Mouse (Mus musculus) stomach, postnatal 0 days (tissue): ENCODE measurements around the gene Acadm. TPM values are rescaled to one million over a fixed set of nuclear protein-coding genes. Genes with fewer than 3 reads are reported as not detected.

Source experiments
- ATAC-seq: fragments of 200-750 bp; cut with Nextera tagmentation; 2 replicates; pipeline ENCODE4 v1.8.0; 2017; ENCODE audit not compliant: low FRiP score, low TSS enrichment
- DNase-seq: peaks from one replicate; pipeline ENCODE4 v3.0.0-alpha.2; 2016; ENCODE audit warnings: low spot score
- H3K27ac ChIP-seq: fragments of 300-500 bp; sonication (generic); replicated peaks from 2 replicates; pipeline ENCODE4 v1.5.1; 2014; ENCODE audit warnings: mild to moderate bottlenecking, control low read depth
- H3K27me3 ChIP-seq: fragments of 300-500 bp; sonication (generic); 2 replicates; pipeline ENCODE4 v1.6.1; 2014; ENCODE audit warnings: low read length; ENCODE audit not compliant: control insufficient read depth, insufficient read depth
- H3K36me3 ChIP-seq: fragments of 300-500 bp; sonication (generic); 2 replicates; pipeline ENCODE4 v1.6.1; 2014; ENCODE audit warnings: low read length, mixed read lengths; ENCODE audit not compliant: control insufficient read depth, insufficient read depth
- H3K4me1 ChIP-seq: fragments of 300-500 bp; sonication (generic); replicated peaks from 2 replicates; pipeline ENCODE4 v1.6.1; 2014; ENCODE audit warnings: antibody characterized with exemption; ENCODE audit not compliant: control insufficient read depth, insufficient read depth
- H3K4me2 ChIP-seq: fragments of 300-500 bp; sonication (generic); replicated peaks from 2 replicates; pipeline ENCODE4 v1.6.1; 2014; ENCODE audit warnings: low read depth, mild to moderate bottlenecking, control low read depth, moderate library complexity
- H3K4me3 ChIP-seq: fragments of 300-500 bp; sonication (generic); 2 replicates; pipeline ENCODE4 v1.5.1; 2014; ENCODE audit warnings: low read depth, low read length, control low read depth
- H3K9ac ChIP-seq: fragments of 300-500 bp; sonication (generic); 2 replicates; pipeline ENCODE4 v1.6.1; 2014; ENCODE audit warnings: mild to moderate bottlenecking, low read length, control low read depth, mixed read lengths
- H3K9me3 ChIP-seq: fragments of 300-500 bp; sonication (generic); 2 replicates; pipeline ENCODE4 v1.6.1; 2016; ENCODE audit warnings: low read length; ENCODE audit not compliant: control insufficient read depth
- CTCF ChIP-seq: IDR thresholded peaks from 2 replicates; pipeline ENCODE4 v1.5.1; 2016; ENCODE audit warnings: antibody characterized with exemption, low read depth, mild to moderate bottlenecking, moderate library complexity
- EP300 ChIP-seq: optimal IDR thresholded peaks from 2 replicates; pipeline ENCODE3; 2016; ENCODE audit warnings: antibody characterized with exemption
- WGBS: fragments of 180-500 bp; shearing (Covaris S2); extraction: QIAGEN DNeasy Blood & Tissue Kit; methylation state at CpG from one replicate; pipeline ENCODE4 v1.1.7; 2014; 5-methylcytosine and 5-hydroxymethylcytosine counted together
- polyA plus RNA-seq: library from polyadenylated mRNA; unstranded; fragments of >200 nt; fragmentation: Nextera tagmentation; extraction: Ambion mirVana; gene quantifications from 2 replicates; pipeline ENCODE4 v1.2.1, GENCODE M21; 2015

Gene Acadm
- polyA plus RNA-seq, 1 experiment from 2014 or later = 85.5 TPM

- no peak overlapping the region for H3K4me3 ChIP-seq
- H3K27ac ChIP-seq = no peak overlapping the region
- TF ChIP-seq CTCF (no peak), EP300 (no peak)
- peaks cover 32% of the 10 kb centered on the region for H3K36me3 ChIP-seq
- no peaks in the 10 kb centered on the region for H3K27me3 ChIP-seq
- H3K4me1 ChIP-seq = 0 out of 2 replicates have a peak, but pooled peaks cover 4% of the 10 kb centered on the region
- H3K9me3 ChIP-seq = no peaks in the 10 kb centered on the region
- H3K9ac ChIP-seq = peak overlapping the region; percentile 2; the same call in 1 of the 2 replicates
- WGBS = 56% methylated on average over 7 of the region's 7 CpGs
- peak overlapping the region; percentile 67; the same call in 1 of the 2 replicates for H3K4me2 ChIP-seq
- ATAC-seq = no peak
- no peak for DNase-seq
These were observed 33.9 kb downstream of the Acadm start for GRCm38 (mm10) chr3:153910489-153910888.

GRCm38 (mm10) chr3:153908919-153909318, 35.5 kb downstream of the Acadm start:
- H3K4me2 ChIP-seq = no peak overlapping the region; the same call in 1 of the 2 replicates
- H3K27me3 ChIP-seq = no peaks in the 10 kb centered on the region
- H3K27ac ChIP-seq = no peak overlapping the region
- H3K4me1 ChIP-seq = 0 out of 2 replicates have a peak, but pooled peaks cover 4% of the 10 kb centered on the region
- H3K9ac ChIP-seq = no peak overlapping the region
- TF ChIP-seq CTCF (no peak), EP300 (no peak)
- H3K4me3 ChIP-seq = no peak overlapping the region
- H3K36me3 ChIP-seq = peaks cover 38% of the 10 kb centered on the region
- ATAC-seq (no peak), DNase-seq (no peak)
- 70% methylated on average over 5 of the region's 5 CpGs for WGBS
- H3K9me3 ChIP-seq = no peaks in the 10 kb centered on the region

DNA sequence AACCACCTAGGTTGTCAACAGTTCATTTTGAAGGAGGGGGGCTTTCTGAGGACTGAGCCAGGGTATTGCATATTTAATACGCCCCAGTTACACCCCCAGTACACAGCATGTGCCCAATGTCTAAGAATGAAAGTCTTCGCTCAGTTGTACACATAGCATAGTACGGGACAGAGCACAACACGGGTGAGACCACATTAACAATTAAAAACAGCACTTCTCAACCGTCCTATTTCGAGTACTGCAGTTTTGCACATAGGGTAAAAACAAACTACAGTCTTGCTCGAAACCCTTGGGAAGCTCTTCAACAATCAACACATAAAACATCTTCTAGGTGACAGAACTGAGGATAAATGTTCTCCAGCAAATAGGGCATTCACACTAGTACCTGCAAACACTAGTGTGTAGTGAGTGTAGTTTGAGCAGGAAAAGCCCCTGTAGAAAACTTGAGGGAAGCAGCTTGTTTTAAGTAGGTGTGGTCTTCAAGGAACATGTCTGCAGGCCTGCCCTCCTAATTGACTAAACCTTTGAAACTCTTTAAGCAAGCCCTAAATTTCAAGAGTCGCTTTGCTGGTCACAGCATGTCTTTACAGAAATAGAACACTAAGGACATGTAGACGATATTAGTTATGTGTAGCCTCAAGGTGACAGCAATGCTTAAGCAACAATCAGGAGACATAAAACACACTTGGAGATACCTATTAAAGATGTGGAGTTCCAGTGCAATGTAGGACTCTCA, 38.1 kb downstream of the Acadm start, which contains the start of gene Msh4:
TSS of gene Msh4 (minus strand) at position 3 of the 736 bp plus-strand sequence.
- H3K27ac ChIP-seq = no peak within 1 kb of the TSS
- no peak within 1 kb of the TSS for H3K9ac ChIP-seq
- 75% methylated on average over 9 of the region's 9 CpGs for WGBS
- H3K9me3 ChIP-seq = no peaks in the 10 kb centered on the region
- H3K36me3 ChIP-seq = peaks cover 40% of the 10 kb centered on the region
- TF ChIP-seq EP300 (no peak), CTCF (no peak)
- H3K4me3 ChIP-seq = no peak within 1 kb of the TSS
- no peak for ATAC-seq
- no peaks in the 10 kb centered on the region for H3K27me3 ChIP-seq
- H3K4me2 ChIP-seq = no peak within 1 kb of the TSS
- DNase-seq = no peak
- 0 out of 2 replicates have a peak, but pooled peaks cover 3% of the 10 kb centered on the region for H3K4me1 ChIP-seq

DNA sequence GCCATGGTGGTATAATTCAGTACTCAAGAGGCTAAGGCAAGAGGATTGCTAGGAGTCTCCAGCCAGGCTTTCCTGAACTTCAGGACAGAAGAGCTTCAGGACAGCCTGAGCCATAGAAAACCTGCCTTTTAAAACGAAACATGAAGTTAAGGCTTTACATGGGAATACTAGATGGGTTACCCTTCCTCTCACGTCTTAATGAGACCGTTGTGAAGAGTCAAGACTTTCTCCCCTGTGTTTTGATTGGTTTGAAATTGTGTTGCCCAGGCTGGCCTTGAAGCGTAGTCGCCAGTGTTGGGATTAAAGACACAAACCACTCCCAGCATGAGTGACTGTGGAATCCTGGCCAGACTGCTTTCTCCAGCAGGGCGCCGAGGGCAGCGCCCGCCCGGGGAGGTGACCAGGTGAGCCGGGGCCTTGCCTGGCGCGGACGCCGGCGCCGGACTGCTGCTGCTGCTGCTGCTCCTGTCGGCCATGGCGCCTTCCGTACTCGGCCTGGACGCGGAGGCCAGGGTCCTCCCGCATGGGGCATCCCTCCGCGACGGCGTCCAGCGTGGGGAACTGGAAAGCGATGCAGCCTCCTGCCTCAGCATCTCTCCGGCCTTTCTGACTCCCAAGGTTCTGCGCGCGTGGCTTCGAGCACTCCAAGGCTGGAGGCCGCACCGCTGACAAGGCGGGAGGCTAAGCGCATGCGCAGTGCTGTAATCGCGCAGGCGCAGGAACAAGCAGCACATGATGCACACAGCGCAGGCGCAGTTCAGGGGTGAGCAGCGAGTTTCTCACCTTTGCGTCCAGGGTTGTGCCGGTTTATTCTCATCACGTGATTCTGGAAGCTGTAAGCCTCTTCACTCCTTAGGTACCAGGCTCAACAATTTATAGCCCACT, 38.9 kb downstream of the Acadm start:
- Histone ChIP-seq H3K9me3 (no peaks in the 10 kb centered on the region), H3K9ac (no peak overlapping the region), H3K27ac (no peak overlapping the region), H3K4me3 (no peak overlapping the region), H3K27me3 (no peaks in the 10 kb centered on the region), H3K36me3 (peaks cover 36% of the 10 kb centered on the region), H3K4me1 (no peaks in the 10 kb centered on the region), H3K4me2 (no peak overlapping the region)
- DNase-seq = no peak
- TF ChIP-seq CTCF (no peak), EP300 (no peak)
- ATAC-seq = peak; percentile 28
- 82% methylated on average over 49 of the region's 49 CpGs for WGBS

GRCm38 (mm10) chr3:153904586-153904985, 39.8 kb downstream of the Acadm start:
- Histone ChIP-seq H3K4me2 (no peak overlapping the region), H3K4me1 (no peaks in the 10 kb centered on the region), H3K27ac (no peak overlapping the region), H3K9me3 (no peaks in the 10 kb centered on the region), H3K9ac (no peak overlapping the region), H3K4me3 (no peak overlapping the region), H3K36me3 (peaks cover 30% of the 10 kb centered on the region), H3K27me3 (no peaks in the 10 kb centered on the region)
- peak; percentile 47; the same call in 1 of the 2 replicates for ATAC-seq
- TF ChIP-seq CTCF = peak; percentile 76
- TF ChIP-seq EP300 = no peak
- DNase-seq = peak; percentile 59
- WGBS = 65% methylated on average over 6 of the region's 6 CpGs
